Mouse (Mus musculus): ENCODE data around the gene Cfap70. TPM values are rescaled to one million over a fixed set of nuclear protein-coding genes. Genes with fewer than 3 reads are reported as not detected.

The Cfap70 gene
- polyA plus RNA-seq, 1 experiment from 2014 or later = 0.35 TPM

GRCm38 (mm10) chr14:20400071-20400470 is 52.0 kb downstream of the Cfap70 start:
- no peaks in the 10 kb centered on the region for H3K4me1 ChIP-seq
- H3K4me2 ChIP-seq = no peak overlapping the region
- H3K9me3 ChIP-seq = no peaks in the 10 kb centered on the region
- no peak overlapping the region for H3K4me3 ChIP-seq
- no peak overlapping the region for H3K9ac ChIP-seq
- no peaks in the 10 kb centered on the region for H3K27me3 ChIP-seq
- ATAC-seq (ENCODE audit: insufficient number of reproducible peaks, low FRiP score, low TSS enrichment, low read depth) = no peak
- WGBS = 55% methylated on average over 1 of the region's 1 CpGs
- no peak overlapping the region for H3K27ac ChIP-seq
- H3K36me3 ChIP-seq = no peaks in the 10 kb centered on the region

GRCm38 (mm10) chr14:20398864-20399263 is 53.2 kb downstream of the Cfap70 start:
- Histone ChIP-seq H3K4me2 (no peak overlapping the region), H3K4me1 (no peaks in the 10 kb centered on the region; the same call in 1 of the 2 replicates), H3K27ac (no peak overlapping the region), H3K9ac (no peak overlapping the region), H3K4me3 (no peak overlapping the region), H3K27me3 (no peaks in the 10 kb centered on the region), H3K9me3 (no peaks in the 10 kb centered on the region), H3K36me3 (no peaks in the 10 kb centered on the region)
- ATAC-seq (ENCODE audit: insufficient number of reproducible peaks, low FRiP score, low TSS enrichment, low read depth) = no peak
- WGBS = 47% methylated on average over 4 of the region's 4 CpGs

DNA sequence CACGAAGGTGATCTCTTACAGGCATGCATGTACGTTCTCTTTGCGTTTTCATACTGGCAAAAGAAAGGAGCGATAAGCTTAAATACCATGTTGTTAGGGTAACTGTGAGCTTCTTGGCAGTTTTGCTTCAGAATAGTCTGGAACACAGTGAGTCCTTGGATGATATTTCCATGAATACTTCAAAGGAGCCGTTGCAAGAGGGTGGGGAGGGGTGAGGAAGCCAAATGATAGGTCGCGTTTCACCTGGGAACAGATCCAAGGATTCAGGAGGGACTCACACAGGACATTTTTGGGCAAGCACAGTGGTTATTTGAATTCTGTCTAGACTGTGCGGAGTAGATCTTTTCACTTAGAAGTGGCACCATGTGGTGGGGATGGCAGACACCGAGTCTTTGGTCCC is 54.8 kb downstream of the Cfap70 start:
- Histone ChIP-seq H3K4me3 (no peak overlapping the region), H3K9me3 (no peaks in the 10 kb centered on the region), H3K4me2 (no peak overlapping the region), H3K36me3 (no peaks in the 10 kb centered on the region), H3K9ac (no peak overlapping the region), H3K27ac (no peak overlapping the region), H3K27me3 (no peaks in the 10 kb centered on the region), H3K4me1 (peaks cover 2% of the 10 kb centered on the region; the same call in 1 of the 2 replicates)
- ATAC-seq (ENCODE audit: insufficient number of reproducible peaks, low FRiP score, low TSS enrichment, low read depth) = no peak
- 72% methylated on average over 9 of the region's 9 CpGs for WGBS

- H3K9ac ChIP-seq = peak within 1 kb of the TSS; percentile 92
- no peaks in the 10 kb centered on the region for H3K27me3 ChIP-seq
- H3K4me1 ChIP-seq = peaks cover 3% of the 10 kb centered on the region; the same call in 1 of the 2 replicates
- peak within 1 kb of the TSS; percentile 54 for H3K4me2 ChIP-seq
- peak within 1 kb of the TSS; percentile 91 for H3K27ac ChIP-seq
- under 1% methylated on average over 67 of the region's 68 CpGs for WGBS
- peak; percentile 97 for ATAC-seq (ENCODE audit: insufficient number of reproducible peaks, low FRiP score, low TSS enrichment, low read depth)
- no peaks in the 10 kb centered on the region for H3K9me3 ChIP-seq
- H3K36me3 ChIP-seq = peaks cover 22% of the 10 kb centered on the region
- H3K4me3 ChIP-seq = peak within 1 kb of the TSS; percentile 82
These were observed 58.7 kb downstream of the Cfap70 start, which contains the start of gene Mrps16 for GRCm38 (mm10) chr14:20393205-20393913. Gene Mrps16, minus strand, starts transcription at chr14:20393634.

GRCm38 (mm10) chr14:20392326-20392725 is 59.7 kb downstream of the Cfap70 start:
- H3K4me3 ChIP-seq = no peak overlapping the region
- no peak for ATAC-seq (ENCODE audit: insufficient number of reproducible peaks, low FRiP score, low TSS enrichment, low read depth)
- H3K9me3 ChIP-seq = no peaks in the 10 kb centered on the region
- H3K27ac ChIP-seq = no peak overlapping the region
- H3K4me1 ChIP-seq = peaks cover 10% of the 10 kb centered on the region
- WGBS = 69% methylated on average over 4 of the region's 4 CpGs
- H3K4me2 ChIP-seq = peak overlapping the region; percentile 52; the same call in 1 of the 2 replicates
- peaks cover 22% of the 10 kb centered on the region for H3K36me3 ChIP-seq
- no peak overlapping the region for H3K9ac ChIP-seq
- H3K27me3 ChIP-seq = no peaks in the 10 kb centered on the region

DNA sequence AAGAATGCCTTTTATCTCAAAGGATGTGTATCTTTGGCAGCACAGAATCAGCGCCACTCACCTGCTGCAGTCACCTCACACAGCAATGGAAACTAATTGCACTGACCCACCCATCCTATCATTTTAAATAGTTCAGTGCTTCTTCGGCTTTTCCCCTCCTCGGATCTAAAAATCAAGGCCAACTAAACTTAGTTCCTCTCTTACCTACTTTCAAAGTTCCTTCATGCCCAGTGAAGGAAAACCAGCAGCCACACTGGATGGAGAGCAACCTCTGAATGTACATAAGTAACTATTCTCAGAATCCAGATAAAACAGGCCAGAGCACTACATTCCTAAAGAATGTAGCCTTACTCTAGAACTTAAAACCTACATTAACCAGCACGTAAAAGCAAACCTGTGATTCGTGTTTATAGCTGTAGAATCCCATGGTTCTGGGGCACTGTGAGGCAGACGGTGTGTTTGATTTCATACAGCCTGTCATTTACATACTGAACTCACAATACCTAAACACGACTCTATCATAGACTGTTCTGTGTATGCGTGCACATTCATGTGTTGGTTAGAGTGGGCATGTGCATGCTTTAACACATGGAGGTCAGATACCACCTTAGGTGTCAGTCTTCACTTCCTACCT is 62.5 kb downstream of the Cfap70 start:
- Histone ChIP-seq H3K4me1 (peaks cover 25% of the 10 kb centered on the region), H3K4me2 (peak overlapping the region; percentile 66), H3K36me3 (peaks cover 35% of the 10 kb centered on the region), H3K4me3 (peak overlapping the region; percentile 63; the same call in 1 of the 2 replicates), H3K27ac (no peak overlapping the region; the same call in 1 of the 2 replicates), H3K9ac (no peak overlapping the region), H3K9me3 (no peaks in the 10 kb centered on the region), H3K27me3 (no peaks in the 10 kb centered on the region)
- 87% methylated on average over 8 of the region's 8 CpGs for WGBS
- no peak for ATAC-seq (ENCODE audit: insufficient number of reproducible peaks, low FRiP score, low TSS enrichment, low read depth)

GRCm38 (mm10) chr14:20388441-20389129 is 63.4 kb downstream of the Cfap70 start, which contains the start of gene Dnajc9:
Gene Dnajc9, minus strand, starts transcription at chr14:20388910.
- Histone ChIP-seq H3K4me1 (peaks cover 25% of the 10 kb centered on the region), H3K36me3 (peaks cover 38% of the 10 kb centered on the region), H3K27ac (peak within 1 kb of the TSS; percentile 79), H3K4me2 (peak within 1 kb of the TSS; percentile 66), H3K27me3 (no peaks in the 10 kb centered on the region), H3K9me3 (no peaks in the 10 kb centered on the region), H3K4me3 (peak within 1 kb of the TSS; percentile 63), H3K9ac (peak within 1 kb of the TSS; percentile 38)
- peak; percentile 74 for ATAC-seq (ENCODE audit: insufficient number of reproducible peaks, low FRiP score, low TSS enrichment, low read depth)
- under 1% methylated on average over 59 of the region's 59 CpGs for WGBS

DNA sequence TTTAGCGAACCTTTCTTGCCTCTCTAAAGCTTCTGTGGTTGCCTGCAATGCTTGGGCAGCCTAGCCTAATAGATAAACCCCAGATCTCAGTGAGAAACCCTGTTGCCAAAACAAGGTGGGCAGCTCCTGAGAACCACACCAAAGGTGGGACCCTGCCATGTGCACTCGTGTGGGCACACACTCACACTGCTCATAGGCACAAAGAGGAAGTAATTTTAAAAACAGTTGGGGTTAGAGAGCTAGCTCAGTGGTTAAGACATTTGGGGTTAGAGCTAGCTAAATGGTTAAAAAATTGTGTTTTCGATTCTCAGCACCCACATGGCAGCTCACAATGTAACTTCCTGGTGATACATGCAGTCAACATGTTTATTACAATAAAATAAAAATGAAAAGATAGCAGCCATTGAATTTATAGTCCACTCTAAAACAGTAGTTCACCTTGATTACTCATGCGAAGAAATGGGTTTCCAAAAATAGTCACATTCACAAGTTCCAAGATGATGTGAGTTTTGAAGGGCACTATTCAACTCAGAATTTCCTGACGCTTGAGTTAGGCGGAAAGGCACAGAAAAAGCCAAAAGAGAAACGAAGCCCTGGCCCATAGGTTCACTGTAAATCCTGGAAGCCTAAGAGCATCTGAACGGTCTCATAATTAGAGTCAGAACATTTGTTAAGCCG is 72.1 kb downstream of the Cfap70 start:
- Histone ChIP-seq H3K9ac (no peak overlapping the region), H3K27ac (no peak overlapping the region), H3K27me3 (no peaks in the 10 kb centered on the region), H3K36me3 (peaks cover 69% of the 10 kb centered on the region), H3K9me3 (no peaks in the 10 kb centered on the region), H3K4me1 (no peaks in the 10 kb centered on the region), H3K4me3 (no peak overlapping the region), H3K4me2 (no peak overlapping the region)
- no peak for ATAC-seq (ENCODE audit: insufficient number of reproducible peaks, low FRiP score, low TSS enrichment, low read depth)
- WGBS = 84% methylated on average over 9 of the region's 9 CpGs

GRCm38 (mm10) chr14:20379087-20379640 is 72.9 kb downstream of the Cfap70 start:
- Histone ChIP-seq H3K27ac (no peak overlapping the region), H3K27me3 (no peaks in the 10 kb centered on the region), H3K9ac (no peak overlapping the region), H3K4me3 (no peak overlapping the region), H3K4me2 (no peak overlapping the region), H3K4me1 (no peaks in the 10 kb centered on the region), H3K9me3 (no peaks in the 10 kb centered on the region), H3K36me3 (peaks cover 73% of the 10 kb centered on the region)
- no peak for ATAC-seq (ENCODE audit: insufficient number of reproducible peaks, low FRiP score, low TSS enrichment, low read depth)
- WGBS = 85% methylated on average over 5 of the region's 5 CpGs

DNA sequence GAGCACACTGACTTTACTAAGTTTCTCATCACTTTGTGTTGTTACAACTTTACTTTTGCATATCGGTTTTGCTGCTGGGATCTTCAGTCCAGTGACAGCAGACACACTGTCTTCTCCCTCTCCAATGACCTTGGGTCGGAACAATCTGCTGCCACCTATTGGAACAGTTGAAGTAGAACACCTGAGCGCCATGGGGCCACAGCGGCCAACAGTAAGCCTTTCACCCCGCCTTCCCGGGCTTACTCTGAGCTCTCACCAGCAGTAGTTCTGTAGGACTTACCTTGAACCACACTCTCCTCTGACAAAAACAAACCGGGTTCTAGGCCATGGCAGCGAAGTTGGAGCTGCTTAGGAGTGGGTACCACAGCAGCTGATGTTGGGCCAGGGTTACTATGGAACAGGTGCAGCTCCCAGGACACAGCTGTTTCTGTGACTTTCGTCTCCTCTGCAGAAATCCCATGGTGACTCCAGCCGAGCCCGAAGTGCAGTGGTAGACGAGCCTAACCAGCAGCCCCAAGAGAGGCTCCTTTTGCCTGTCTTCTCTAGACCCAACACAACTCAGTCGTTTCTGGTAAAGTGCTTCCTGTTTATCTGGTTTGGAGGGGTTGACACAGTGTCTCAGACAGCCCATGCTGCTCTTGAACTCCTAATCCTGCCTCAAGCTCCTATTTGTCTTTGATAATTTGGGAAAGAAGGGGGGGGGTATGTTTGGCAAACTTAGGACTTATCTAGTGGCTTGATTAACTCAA is 73.5 kb downstream of the Cfap70 start:
- H3K36me3 ChIP-seq = peaks cover 75% of the 10 kb centered on the region
- no peak overlapping the region for H3K4me2 ChIP-seq
- no peak overlapping the region for H3K4me3 ChIP-seq
- no peaks in the 10 kb centered on the region for H3K27me3 ChIP-seq
- no peaks in the 10 kb centered on the region for H3K9me3 ChIP-seq
- H3K9ac ChIP-seq = no peak overlapping the region
- H3K4me1 ChIP-seq = no peaks in the 10 kb centered on the region
- 33% methylated on average over 13 of the region's 13 CpGs for WGBS
- H3K27ac ChIP-seq = no peak overlapping the region
- ATAC-seq (ENCODE audit: insufficient number of reproducible peaks, low FRiP score, low TSS enrichment, low read depth) = no peak

- Histone ChIP-seq H3K4me3 (no peak overlapping the region), H3K27ac (no peak overlapping the region), H3K27me3 (no peaks in the 10 kb centered on the region), H3K36me3 (peaks cover 75% of the 10 kb centered on the region), H3K9ac (no peak overlapping the region), H3K4me2 (no peak overlapping the region), H3K9me3 (no peaks in the 10 kb centered on the region), H3K4me1 (no peaks in the 10 kb centered on the region)
- no peak for ATAC-seq (ENCODE audit: insufficient number of reproducible peaks, low FRiP score, low TSS enrichment, low read depth)
- WGBS = 73% methylated on average over 4 of the region's 4 CpGs
These were observed 74.9 kb downstream of the Cfap70 start for GRCm38 (mm10) chr14:20377112-20377521.

Data from limb, embryonic 15.5 days (tissue).